31 mouse cellular contexts compared by ENCODE assay signal in the genomic region with DNA sequence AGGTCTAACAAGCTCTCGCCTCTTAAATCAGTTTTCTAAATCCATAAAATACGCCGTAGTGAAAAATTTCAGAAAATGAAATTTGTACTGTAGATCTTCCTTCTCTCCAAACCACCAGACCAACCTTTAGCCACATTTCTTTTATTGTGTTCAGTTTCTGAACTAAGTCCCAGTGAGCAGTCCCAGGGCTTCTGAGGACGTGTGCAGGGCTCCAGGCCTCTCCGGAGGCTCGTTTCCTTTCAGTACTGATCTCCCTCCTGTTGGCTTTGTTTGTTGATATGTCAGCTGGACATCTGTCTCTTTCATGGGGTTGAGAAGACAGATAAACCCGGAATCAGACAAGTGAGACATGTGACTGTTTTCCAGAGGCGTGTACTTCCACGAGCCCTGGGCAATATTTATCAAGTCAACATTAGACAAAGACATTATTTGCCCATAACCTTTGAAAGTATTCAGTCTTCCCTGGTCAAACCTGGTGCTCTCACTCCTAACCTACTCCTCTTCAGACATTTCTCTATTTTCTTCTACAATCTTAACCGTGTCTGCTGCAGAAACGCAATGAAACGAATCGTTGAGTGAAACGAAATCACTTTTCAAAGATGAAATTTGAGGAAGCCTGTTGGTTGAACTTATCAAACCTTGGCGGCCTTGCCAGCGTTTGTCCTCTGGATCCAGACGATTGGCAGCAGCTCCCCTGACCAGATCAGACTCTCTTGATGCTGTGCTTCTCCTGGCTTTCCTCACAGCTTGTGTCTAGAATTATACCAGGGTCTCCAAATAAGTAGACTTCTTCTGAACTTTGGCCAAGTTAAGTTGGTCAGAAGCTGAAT.
DNase-seq lines count a peak whose midpoint lies in the region; ATAC-seq and TF ChIP-seq lines count a peak whose summit lies in the region.
"Had no signal": no experiment of that assay in that cellular context is flagged by ENCODE, and none has a peak within 500 bp of the region (broad histone marks: within the 10 kb centered on the region; RNA-seq: fewer than 3 reads in every experiment).

No protein-coding gene starts in this region.

- ATAC-seq in heart, embryonic 16.5 days (replicated peaks; ENCODE audit: extremely low read depth, insufficient read depth, low FRiP score) = no peak
- ATAC-seq in heart, embryonic 11.5 days (replicated peaks; ENCODE audit: insufficient number of reproducible peaks, low FRiP score, low TSS enrichment) = no peak
- no peak for ATAC-seq in midbrain, embryonic 12.5 days (ENCODE audit: low FRiP score, low read depth)
- ATAC-seq in stomach, postnatal 0 days (ENCODE audit: low FRiP score, low TSS enrichment) = peak; percentile 72
- ATAC-seq: CD4-positive, CD25-positive, alpha-beta regulatory T cell, adult 4 months; forebrain, embryonic 14.5 days; hindbrain, embryonic 16.5 days; intestine, embryonic 15.5 days; lung, postnatal 0 days had no signal

- H3K4me2 ChIP-seq in heart, embryonic 16.5 days (ENCODE audit: low read depth, low read length) = no peak overlapping the region
- H3K4me2 ChIP-seq in heart, embryonic 11.5 days = no peak overlapping the region
- H3K4me2 ChIP-seq in midbrain, embryonic 12.5 days (replicated peaks) = no peak overlapping the region
- H3K4me2 ChIP-seq in stomach, postnatal 0 days (replicated peaks; ENCODE audit: low read depth) = no peak overlapping the region
- H3K4me2 ChIP-seq: embryonic facial prominence, embryonic 12.5 days; heart, embryonic 15.5 days; intestine, embryonic 15.5 days had no signal

- TF ChIP-seq EP300 in stomach, postnatal 0 days (optimal IDR thresholded peaks at IDR 0.05) = no peak

- H3K36me3 ChIP-seq in heart, embryonic 16.5 days (ENCODE audit: control insufficient read depth, insufficient read depth) = peaks cover 10% of the 10 kb centered on the region; the same call in 1 of the 2 replicates
- peaks cover 13% of the 10 kb centered on the region for H3K36me3 ChIP-seq in heart, embryonic 11.5 days (ENCODE audit: control insufficient read depth, insufficient read depth, low read length)
- peaks cover 85% of the 10 kb centered on the region for H3K36me3 ChIP-seq in midbrain, embryonic 12.5 days
- H3K36me3 ChIP-seq in midbrain, embryonic 10.5 days = peaks cover 98% of the 10 kb centered on the region
- H3K36me3 ChIP-seq in stomach, postnatal 0 days (ENCODE audit: control insufficient read depth, insufficient read depth, low read length) = no peaks in the 10 kb centered on the region
- H3K36me3 ChIP-seq in thymus, adult 2 months (ENCODE audit: control insufficient read depth, insufficient read depth, low read length) = no peaks in the 10 kb centered on the region
- H3K36me3 ChIP-seq: intestine, embryonic 15.5 days had no signal

- H3K27me3 ChIP-seq in heart, embryonic 16.5 days (ENCODE audit: control insufficient read depth, insufficient read depth, low read length) = no peaks in the 10 kb centered on the region
- no peaks in the 10 kb centered on the region for H3K27me3 ChIP-seq in heart, embryonic 11.5 days (ENCODE audit: control insufficient read depth, insufficient read depth, low read length)
- no peaks in the 10 kb centered on the region for H3K27me3 ChIP-seq in midbrain, embryonic 12.5 days
- no peaks in the 10 kb centered on the region for H3K27me3 ChIP-seq in midbrain, embryonic 10.5 days (ENCODE audit: low read depth, poor library complexity, severe bottlenecking)
- H3K27me3 ChIP-seq in stomach, postnatal 0 days (ENCODE audit: control insufficient read depth, insufficient read depth, low read length) = no peaks in the 10 kb centered on the region
- H3K27me3 ChIP-seq in thymus, adult 2 months (ENCODE audit: control insufficient read depth, insufficient read depth, low read length) = no peaks in the 10 kb centered on the region
- H3K27me3 ChIP-seq: embryonic facial prominence, embryonic 12.5 days; heart, embryonic 15.5 days; intestine, embryonic 15.5 days; megakaryocyte, embryonic 14.5 days had no signal

- TF ChIP-seq POLR2A in thymus, adult 2 months (IDR thresholded peaks at IDR 0.05; ENCODE audit: control insufficient read depth, extremely low read depth, insufficient read depth, low read length, poor library complexity) = no peak

- no peak overlapping the region for H3K9ac ChIP-seq in heart, embryonic 16.5 days (ENCODE audit: low read length)
- H3K9ac ChIP-seq in heart, embryonic 11.5 days (ENCODE audit: low read depth, low read length) = no peak overlapping the region
- no peak overlapping the region for H3K9ac ChIP-seq in midbrain, embryonic 12.5 days (replicated peaks)
- H3K9ac ChIP-seq in stomach, postnatal 0 days (ENCODE audit: low read length) = no peak overlapping the region
- H3K9ac ChIP-seq: embryonic facial prominence, embryonic 12.5 days; heart, embryonic 15.5 days; intestine, embryonic 15.5 days had no signal

- no peak for TF ChIP-seq CTCF in stomach, postnatal 0 days (IDR thresholded peaks at IDR 0.05; ENCODE audit: low read depth)
- no peak for TF ChIP-seq CTCF in thymus, adult 2 months (IDR thresholded peaks at IDR 0.05; ENCODE audit: borderline replicate concordance, control insufficient read depth, extremely low read depth, insufficient read depth, low read length, poor library complexity)

- 67% methylated on average over 17 of the region's 17 CpGs for WGBS in heart, embryonic 16.5 days
- 62% methylated on average over 17 of the region's 17 CpGs for WGBS in heart, embryonic 11.5 days (ENCODE audit: insufficient replicate concordance)
- WGBS in midbrain, embryonic 12.5 days = 77% methylated on average over 17 of the region's 17 CpGs
- WGBS in midbrain, embryonic 10.5 days = 84% methylated on average over 17 of the region's 17 CpGs
- WGBS in large intestine, adult 2 months = 72% methylated on average over 17 of the region's 17 CpGs
- WGBS in stomach, postnatal 0 days = 46% methylated on average over 17 of the region's 17 CpGs
- WGBS in thymus, adult 2 months = 90% methylated on average over 17 of the region's 17 CpGs

- no peak for DNase-seq in midbrain, embryonic 10.5 days (ENCODE audit: low spot score)
- peak; percentile 37 for DNase-seq in large intestine, adult 2 months (ENCODE audit: low read depth, low spot score)
- DNase-seq in stomach, postnatal 0 days (ENCODE audit: low spot score) = no peak
- DNase-seq in thymus, adult 2 months = no peak
- DNase-seq: adrenal gland, postnatal 25 days; cerebellum, adult 11-12 months; cerebellum, adult 9-11 months; embryo, embryonic 11 days; gastrocnemius, postnatal 25 days; heart, postnatal 4 days; kidney, adult 8-10 months; kidney, postnatal 4 days; liver; lung, adult 18-20 months; lung, postnatal 4 days; right cerebral cortex, adult 18-20 months; spleen, adult 18-20 months; thymus, adult 18-20 months; thymus, postnatal 4 days had no signal

- H3K9me3 ChIP-seq in heart, embryonic 16.5 days (replicated peaks; ENCODE audit: control insufficient read depth, low read length) = no peaks in the 10 kb centered on the region
- no peaks in the 10 kb centered on the region for H3K9me3 ChIP-seq in heart, embryonic 11.5 days (replicated peaks; ENCODE audit: control insufficient read depth, low read length)
- no peaks in the 10 kb centered on the region for H3K9me3 ChIP-seq in midbrain, embryonic 12.5 days
- no peaks in the 10 kb centered on the region for H3K9me3 ChIP-seq in midbrain, embryonic 10.5 days (replicated peaks)
- H3K9me3 ChIP-seq in stomach, postnatal 0 days (ENCODE audit: control insufficient read depth, low read length) = no peaks in the 10 kb centered on the region
- H3K9me3 ChIP-seq: embryonic facial prominence, embryonic 12.5 days; heart, embryonic 15.5 days; intestine, embryonic 15.5 days had no signal

- H3K4me1 ChIP-seq in heart, embryonic 16.5 days (ENCODE audit: control insufficient read depth, insufficient read depth, low read length) = peaks cover 2% of the 10 kb centered on the region; the same call in 1 of the 2 replicates
- no peaks in the 10 kb centered on the region for H3K4me1 ChIP-seq in heart, embryonic 11.5 days (ENCODE audit: control insufficient read depth, insufficient read depth, low read length)
- H3K4me1 ChIP-seq in midbrain, embryonic 12.5 days = no peaks in the 10 kb centered on the region
- H3K4me1 ChIP-seq in midbrain, embryonic 10.5 days = no peaks in the 10 kb centered on the region
- H3K4me1 ChIP-seq in stomach, postnatal 0 days (replicated peaks; ENCODE audit: control insufficient read depth, insufficient read depth) = no peaks in the 10 kb centered on the region
- H3K4me1 ChIP-seq in thymus, adult 2 months (replicated peaks; ENCODE audit: control insufficient read depth, insufficient read depth, low read length) = no peaks in the 10 kb centered on the region
- H3K4me1 ChIP-seq: embryonic facial prominence, embryonic 12.5 days; heart, embryonic 15.5 days; intestine, embryonic 15.5 days; megakaryocyte, embryonic 14.5 days had no signal

- H3K27ac ChIP-seq in heart, embryonic 16.5 days (ENCODE audit: low read length) = 0 out of 2 replicates have a peak overlapping the region, but pooled peaks have one; percentile 18
- no peak overlapping the region for H3K27ac ChIP-seq in heart, embryonic 11.5 days (ENCODE audit: low read depth, low read length)
- 0 out of 2 replicates have a peak overlapping the region, but pooled peaks have one; percentile 25 for H3K27ac ChIP-seq in midbrain, embryonic 12.5 days (replicated peaks)
- H3K27ac ChIP-seq in midbrain, embryonic 10.5 days (replicated peaks) = no peak overlapping the region
- no peak overlapping the region for H3K27ac ChIP-seq in stomach, postnatal 0 days (replicated peaks)
- H3K27ac ChIP-seq in thymus, adult 2 months (ENCODE audit: control insufficient read depth, insufficient read depth, low read length) = no peak overlapping the region
- H3K27ac ChIP-seq: embryonic facial prominence, embryonic 12.5 days; heart, embryonic 15.5 days; intestine, embryonic 15.5 days; kidney, postnatal 0 days had no signal

- H3K4me3 ChIP-seq in heart, embryonic 16.5 days (ENCODE audit: low read length) = no peak overlapping the region
- H3K4me3 ChIP-seq in heart, embryonic 11.5 days (ENCODE audit: low read depth, low read length) = no peak overlapping the region
- H3K4me3 ChIP-seq in midbrain, embryonic 12.5 days = no peak overlapping the region
- no peak overlapping the region for H3K4me3 ChIP-seq in midbrain, embryonic 10.5 days
- no peak overlapping the region for H3K4me3 ChIP-seq in stomach, postnatal 0 days (ENCODE audit: low read depth, low read length)
- H3K4me3 ChIP-seq in thymus, adult 2 months (ENCODE audit: control insufficient read depth, insufficient read depth, low read length) = no peak overlapping the region
- H3K4me3 ChIP-seq: embryonic facial prominence, embryonic 12.5 days; heart, embryonic 15.5 days; intestine, embryonic 15.5 days; megakaryocyte, embryonic 14.5 days had no signal

Comparison
In these comparisons a context has a peak if more than half of its experiments do, and no peak if none do; other contexts are left out.
1. H3K27ac ChIP-seq: peak in heart, embryonic 16.5 days (single experiment) and midbrain, embryonic 12.5 days (single experiment); none in heart, embryonic 11.5 days (single experiment), midbrain, embryonic 10.5 days (single experiment), stomach, postnatal 0 days (single experiment) and thymus, adult 2 months (single experiment).